Mouse (Mus musculus): ENCODE measurements around the gene Grk3.

DNA sequence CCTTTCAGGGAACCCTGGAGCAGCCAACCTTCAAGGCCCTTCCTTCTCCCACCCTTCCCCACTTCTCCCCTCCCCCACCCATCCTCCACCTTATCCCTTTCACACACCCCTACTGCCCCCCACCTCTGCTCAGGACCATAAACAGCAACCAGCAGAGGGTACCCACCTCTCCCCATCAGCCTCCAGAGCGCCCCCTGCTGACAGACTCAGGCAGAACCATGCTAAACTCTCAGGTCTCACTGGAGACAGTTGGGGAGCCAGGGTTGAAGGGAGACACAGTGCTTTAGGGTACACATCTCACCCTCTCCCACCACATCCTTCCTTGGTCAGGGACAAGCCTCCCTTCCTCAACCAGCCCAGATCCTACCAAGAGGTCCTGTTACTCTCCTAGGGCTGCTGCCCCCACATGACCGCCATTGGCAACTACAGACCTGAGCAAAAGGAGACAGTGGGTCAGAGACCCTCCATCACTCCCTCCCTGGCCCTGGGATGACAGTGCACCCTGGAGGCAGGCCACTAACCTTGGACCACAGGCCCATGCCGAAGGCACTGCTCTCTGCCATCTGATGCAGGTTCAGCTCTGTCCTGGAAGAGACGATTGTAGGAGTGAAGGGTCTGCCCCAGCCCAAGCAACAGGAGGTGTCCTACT lies 150.7 kb downstream of the Grk3 start:
- TF ChIP-seq POLR2A (IDR thresholded peaks at IDR 0.05; ENCODE audit: borderline replicate concordance, low read depth, low read length) (no peak), CTCF (IDR thresholded peaks at IDR 0.05; ENCODE audit: low read depth, low read length) (peak; percentile 52; the same call in 1 of the 2 replicates)
